Mouse (Mus musculus): Measurements from ENCODE around the gene Ache. TPM values are rescaled to one million over a fixed set of nuclear protein-coding genes. Genes with fewer than 3 reads are reported as not detected.

Ache gene
- polyA plus RNA-seq, 1 experiment from 2014 or later, result 69.9 TPM

DNA sequence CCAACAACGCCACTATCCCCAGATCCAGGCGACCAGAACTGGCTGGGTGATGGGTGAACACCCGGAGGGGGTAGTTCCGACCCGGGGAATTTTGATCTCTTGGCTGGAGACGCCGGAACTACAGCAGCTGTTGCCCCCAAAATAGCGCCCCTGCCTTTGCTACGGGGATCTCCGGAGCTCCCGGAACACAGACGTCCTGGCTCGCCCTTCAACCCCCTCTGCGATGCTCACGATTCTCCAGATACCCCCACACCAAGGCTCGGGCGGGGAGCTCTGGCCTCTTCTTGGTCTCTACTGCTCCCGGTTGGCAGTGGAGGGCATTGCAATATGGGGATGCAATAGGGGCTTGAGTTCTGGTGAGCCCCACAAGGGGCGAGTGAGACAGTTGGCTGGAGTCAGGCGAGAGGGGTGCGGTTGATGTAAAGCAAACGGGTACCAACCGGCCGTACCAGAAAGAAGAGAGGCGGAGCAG, 1.7 kb downstream of the Ache start:
- WGBS, result 4% methylated on average over 25 of the region's 25 CpGs
- Histone ChIP-seq H3K4me1 (replicated peaks) (peaks cover 60% of the 10 kb centered on the region), H3K4me2 (peak overlapping the region; percentile 96), H3K9me3 (no peaks in the 10 kb centered on the region), H3K36me3 (no peaks in the 10 kb centered on the region), H3K9ac (peak overlapping the region; percentile 48), H3K27ac (replicated peaks) (no peak overlapping the region; the same call in 1 of the 2 replicates), H3K4me3 (peak overlapping the region; percentile 55), H3K27me3 (peaks cover 23% of the 10 kb centered on the region)
- ATAC-seq (ENCODE audit: low FRiP score, low read depth), result no peak

DNA sequence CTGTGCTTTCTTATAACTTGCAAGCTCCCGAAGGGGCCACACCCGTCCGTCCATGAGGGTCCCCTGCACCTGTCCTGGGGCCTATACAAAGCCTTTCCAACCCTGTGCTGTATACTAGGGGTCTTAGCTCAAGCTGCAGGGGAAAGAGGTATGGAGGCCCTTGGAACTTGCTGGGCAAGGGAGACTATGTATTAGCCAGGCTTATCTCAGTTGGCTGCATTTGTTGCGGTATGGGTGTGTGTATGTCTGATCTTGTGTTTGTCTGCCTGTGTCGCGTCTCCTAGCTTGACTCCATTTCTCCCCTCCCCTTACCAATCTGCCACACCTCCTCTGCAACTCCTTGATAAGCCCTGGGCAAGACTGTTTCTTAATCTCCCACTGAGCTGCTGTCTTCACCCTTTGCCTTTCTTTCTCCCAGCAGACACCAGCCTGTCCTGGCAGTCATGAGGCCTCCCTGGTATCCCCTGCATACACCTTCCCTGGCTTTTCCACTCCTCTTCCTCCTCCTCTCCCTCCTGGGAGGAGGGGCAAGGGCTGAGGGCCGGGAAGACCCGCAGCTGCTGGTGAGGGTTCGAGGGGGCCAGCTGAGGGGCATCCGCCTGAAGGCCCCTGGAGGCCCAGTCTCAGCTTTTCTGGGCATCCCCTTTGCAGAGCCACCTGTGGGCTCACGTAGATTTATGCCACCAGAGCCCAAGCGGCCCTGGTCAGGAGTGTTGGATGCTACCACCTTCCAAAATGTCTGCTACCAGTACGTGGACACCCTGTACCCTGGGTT, 2.5 kb downstream of the Ache start:
- Histone ChIP-seq H3K4me2 (peak overlapping the region; percentile 96), H3K9me3 (no peaks in the 10 kb centered on the region), H3K27me3 (peaks cover 23% of the 10 kb centered on the region), H3K4me3 (peak overlapping the region; percentile 55), H3K36me3 (no peaks in the 10 kb centered on the region), H3K4me1 (replicated peaks) (peaks cover 63% of the 10 kb centered on the region), H3K9ac (peak overlapping the region; percentile 48; the same call in 1 of the 2 replicates), H3K27ac (replicated peaks) (no peak overlapping the region)
- WGBS, result 55% methylated on average over 13 of the region's 13 CpGs
- ATAC-seq (ENCODE audit: low FRiP score, low read depth), result no peak

DNA sequence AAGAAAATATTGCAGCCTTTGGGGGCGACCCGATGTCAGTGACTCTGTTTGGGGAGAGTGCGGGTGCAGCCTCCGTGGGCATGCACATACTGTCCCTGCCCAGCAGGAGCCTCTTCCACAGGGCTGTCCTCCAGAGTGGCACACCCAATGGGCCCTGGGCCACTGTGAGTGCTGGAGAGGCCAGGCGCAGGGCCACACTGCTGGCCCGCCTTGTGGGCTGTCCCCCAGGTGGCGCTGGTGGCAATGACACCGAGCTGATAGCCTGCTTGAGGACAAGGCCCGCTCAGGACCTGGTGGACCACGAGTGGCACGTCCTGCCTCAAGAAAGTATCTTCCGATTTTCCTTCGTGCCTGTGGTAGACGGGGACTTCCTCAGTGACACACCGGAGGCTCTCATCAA, 3.4 kb downstream of the Ache start:
- Histone ChIP-seq H3K4me3 (no peak overlapping the region), H3K27ac (replicated peaks) (no peak overlapping the region), H3K4me2 (peak overlapping the region; percentile 96), H3K9ac (no peak overlapping the region), H3K9me3 (no peaks in the 10 kb centered on the region), H3K36me3 (peaks cover 3% of the 10 kb centered on the region), H3K4me1 (replicated peaks) (peaks cover 71% of the 10 kb centered on the region), H3K27me3 (peaks cover 23% of the 10 kb centered on the region)
- ATAC-seq (ENCODE audit: low FRiP score, low read depth), result no peak
- 29% methylated on average over 15 of the region's 15 CpGs for WGBS

DNA sequence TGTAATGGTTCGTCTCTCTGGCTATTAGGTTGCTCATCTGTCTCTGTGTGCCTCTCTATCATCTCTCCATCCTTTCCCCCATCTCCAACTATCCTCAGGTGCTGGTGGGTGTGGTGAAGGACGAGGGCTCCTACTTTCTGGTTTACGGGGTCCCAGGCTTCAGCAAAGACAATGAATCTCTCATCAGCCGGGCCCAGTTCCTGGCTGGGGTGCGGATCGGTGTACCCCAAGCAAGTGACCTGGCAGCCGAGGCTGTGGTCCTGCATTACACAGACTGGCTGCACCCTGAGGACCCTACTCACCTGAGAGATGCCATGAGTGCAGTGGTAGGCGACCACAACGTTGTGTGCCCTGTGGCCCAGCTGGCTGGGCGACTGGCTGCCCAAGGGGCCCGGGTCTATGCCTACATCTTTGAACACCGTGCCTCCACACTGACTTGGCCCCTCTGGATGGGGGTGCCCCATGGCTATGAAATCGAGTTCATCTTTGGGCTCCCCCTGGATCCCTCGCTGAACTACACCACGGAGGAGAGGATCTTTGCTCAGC, 4.1 kb downstream of the Ache start:
- Histone ChIP-seq H3K27me3 (peaks cover 23% of the 10 kb centered on the region), H3K4me2 (peak overlapping the region; percentile 96; the same call in 1 of the 2 replicates), H3K4me1 (replicated peaks) (peaks cover 65% of the 10 kb centered on the region), H3K9ac (no peak overlapping the region), H3K9me3 (no peaks in the 10 kb centered on the region), H3K36me3 (peaks cover 11% of the 10 kb centered on the region), H3K4me3 (no peak overlapping the region), H3K27ac (replicated peaks) (no peak overlapping the region)
- WGBS, result 78% methylated on average over 15 of the region's 15 CpGs
- no peak for ATAC-seq (ENCODE audit: low FRiP score, low read depth)

DNA sequence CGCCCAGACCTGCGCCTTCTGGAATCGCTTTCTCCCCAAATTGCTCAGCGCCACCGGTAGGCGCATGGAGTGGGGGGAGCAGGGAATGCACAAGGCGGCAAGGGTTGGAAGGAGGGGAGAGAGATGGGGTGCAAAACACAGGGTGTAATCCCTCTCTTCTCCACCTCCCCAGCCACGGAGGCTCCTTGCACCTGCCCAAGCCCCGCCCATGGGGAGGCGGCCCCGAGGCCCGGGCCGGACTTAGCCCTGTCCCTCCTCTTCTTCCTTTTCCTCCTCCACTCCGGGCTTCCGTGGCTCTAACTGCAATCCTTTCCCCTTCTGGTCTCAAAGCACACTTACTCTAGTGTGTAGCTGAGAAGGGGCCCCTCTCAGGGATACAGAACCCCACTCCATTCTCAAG, 6.0 kb downstream of the Ache start:
- ATAC-seq (ENCODE audit: low FRiP score, low read depth), result no peak
- Histone ChIP-seq H3K4me2 (peak overlapping the region; percentile 85), H3K27me3 (peaks cover 23% of the 10 kb centered on the region), H3K9me3 (no peaks in the 10 kb centered on the region), H3K36me3 (peaks cover 29% of the 10 kb centered on the region), H3K27ac (replicated peaks) (peak overlapping the region; percentile 81), H3K4me3 (peak overlapping the region; percentile 51), H3K4me1 (replicated peaks) (peaks cover 50% of the 10 kb centered on the region), H3K9ac (peak overlapping the region; percentile 51)
- WGBS, result 0% methylated on average over 15 of the region's 15 CpGs

DNA sequence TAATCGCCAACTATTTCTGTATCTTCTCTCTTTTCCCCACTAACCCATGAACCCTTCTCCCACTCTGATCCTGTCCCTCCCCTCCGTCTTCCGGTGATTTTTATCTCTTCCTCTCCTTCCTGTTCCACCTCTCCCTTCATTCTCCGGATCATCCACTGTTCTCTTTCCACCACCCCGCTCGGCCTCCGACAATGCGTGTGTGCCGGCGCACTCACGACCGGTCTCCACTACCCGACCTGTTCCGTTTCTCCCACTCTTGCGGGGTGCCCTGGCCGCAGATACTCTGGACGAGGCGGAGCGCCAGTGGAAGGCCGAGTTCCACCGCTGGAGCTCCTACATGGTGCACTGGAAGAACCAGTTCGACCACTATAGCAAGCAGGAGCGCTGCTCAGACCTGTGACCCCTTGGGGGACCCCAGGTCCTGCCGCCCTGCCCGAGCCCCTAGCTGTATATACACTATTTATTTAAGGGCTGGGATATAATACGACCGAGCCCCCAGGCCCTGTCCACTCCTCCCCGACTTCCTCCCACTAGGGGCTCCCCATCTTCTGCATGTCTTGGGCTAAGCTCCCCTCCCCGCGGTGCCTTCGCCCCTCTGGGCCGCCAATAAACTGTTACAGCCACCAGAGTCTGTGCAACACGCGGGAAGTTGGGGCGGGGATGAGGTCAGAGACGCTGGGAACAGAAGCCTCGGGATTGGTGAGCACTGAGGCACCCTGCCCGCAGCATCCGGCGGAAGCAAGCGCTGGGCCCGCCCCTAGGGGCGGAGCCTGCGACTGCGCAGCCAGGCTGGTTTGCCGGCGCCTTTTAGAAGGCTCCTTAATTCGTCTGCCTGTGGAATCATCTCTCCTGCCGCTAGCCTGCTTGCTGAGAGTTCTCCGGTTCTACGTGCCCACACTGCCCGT, 6.8 kb downstream of the Ache start, which contains the start of gene Ufsp1:
Ufsp1 (plus strand) TSS at position 791 of the 905 bp plus-strand sequence.
- peak within 1 kb of the TSS; percentile 82 for H3K9ac ChIP-seq
- peaks cover 37% of the 10 kb centered on the region for H3K36me3 ChIP-seq
- under 1% methylated on average over 52 of the region's 52 CpGs for WGBS
- peak within 1 kb of the TSS; percentile 51 for H3K4me3 ChIP-seq
- H3K9me3 ChIP-seq, result no peaks in the 10 kb centered on the region
- H3K27ac ChIP-seq (replicated peaks), result peak within 1 kb of the TSS; percentile 81
- peaks cover 44% of the 10 kb centered on the region for H3K4me1 ChIP-seq (replicated peaks)
- H3K4me2 ChIP-seq, result peak within 1 kb of the TSS; percentile 85
- H3K27me3 ChIP-seq, result peaks cover 23% of the 10 kb centered on the region
- ATAC-seq (ENCODE audit: low FRiP score, low read depth), result peak; percentile 95

DNA sequence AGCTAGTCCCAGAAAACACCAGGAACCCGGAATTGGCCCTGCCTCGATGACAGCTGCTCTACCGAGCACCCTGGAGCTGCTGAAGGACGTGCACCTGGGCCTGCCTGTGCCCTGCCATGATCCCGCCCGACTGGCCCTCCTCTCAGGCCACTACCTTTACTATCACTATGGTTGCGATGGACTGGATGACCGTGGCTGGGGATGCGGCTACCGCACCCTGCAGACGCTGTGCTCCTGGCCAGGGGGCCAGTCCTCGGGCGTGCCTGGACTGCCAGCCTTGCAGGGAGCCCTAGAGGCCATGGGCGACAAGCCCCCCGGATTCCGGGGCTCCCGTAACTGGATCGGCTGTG, 7.4 kb downstream of the Ache start:
- peaks cover 18% of the 10 kb centered on the region for H3K27me3 ChIP-seq
- peak overlapping the region; percentile 81 for H3K27ac ChIP-seq (replicated peaks)
- peaks cover 37% of the 10 kb centered on the region for H3K4me1 ChIP-seq (replicated peaks)
- H3K9ac ChIP-seq, result peak overlapping the region; percentile 82
- H3K9me3 ChIP-seq, result no peaks in the 10 kb centered on the region
- H3K36me3 ChIP-seq, result peaks cover 43% of the 10 kb centered on the region
- 7% methylated on average over 18 of the region's 18 CpGs for WGBS
- peak; percentile 72 for ATAC-seq (ENCODE audit: low FRiP score, low read depth)
- H3K4me3 ChIP-seq, result peak overlapping the region; percentile 51
- H3K4me2 ChIP-seq, result peak overlapping the region; percentile 85

DNA sequence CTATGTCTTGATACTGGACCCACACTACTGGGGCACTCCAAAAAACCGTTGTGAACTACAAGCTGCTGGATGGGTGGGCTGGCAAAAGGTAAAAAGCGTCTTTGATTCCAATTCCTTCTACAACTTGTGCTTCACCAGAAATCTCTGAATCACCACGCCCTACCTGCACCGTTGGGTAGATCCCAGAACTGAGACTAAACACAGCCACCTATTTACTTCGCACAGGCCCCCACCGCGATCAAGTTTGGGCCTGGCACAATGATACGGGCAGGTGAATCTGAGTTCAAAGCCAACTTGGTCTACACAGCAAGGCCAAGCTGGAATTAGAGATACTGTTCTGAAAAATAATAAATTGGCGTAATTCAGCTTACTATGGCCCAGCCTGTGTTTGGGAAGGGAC, 8.0 kb downstream of the Ache start:
- ATAC-seq (ENCODE audit: low FRiP score, low read depth), result no peak
- H3K4me2 ChIP-seq, result peak overlapping the region; percentile 85
- H3K27me3 ChIP-seq, result peaks cover 13% of the 10 kb centered on the region
- no peaks in the 10 kb centered on the region for H3K9me3 ChIP-seq
- H3K4me1 ChIP-seq (replicated peaks), result peaks cover 32% of the 10 kb centered on the region
- H3K27ac ChIP-seq (replicated peaks), result no peak overlapping the region
- peak overlapping the region; percentile 82; the same call in 1 of the 2 replicates for H3K9ac ChIP-seq
- H3K4me3 ChIP-seq, result peak overlapping the region; percentile 51
- H3K36me3 ChIP-seq, result peaks cover 49% of the 10 kb centered on the region
- WGBS, result 85% methylated on average over 9 of the region's 9 CpGs

DNA sequence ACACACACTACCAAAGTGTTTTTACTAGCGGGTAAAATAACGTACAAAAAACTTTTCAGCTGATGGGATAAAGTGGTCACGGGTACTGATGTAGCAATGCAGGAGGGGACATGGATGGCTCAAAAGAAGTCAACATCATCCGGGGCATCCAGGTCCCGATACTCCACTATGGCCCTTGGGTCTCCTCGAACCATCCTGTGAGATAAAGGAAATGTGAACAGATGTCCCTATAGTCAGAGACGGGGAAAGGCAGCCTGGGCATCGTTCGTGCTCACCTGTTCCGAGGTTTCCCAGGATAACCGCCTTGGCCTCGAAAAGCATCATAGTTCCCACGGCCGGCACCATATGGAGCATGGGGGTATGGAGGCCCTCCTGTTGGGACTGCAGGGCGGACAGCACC, 8.4 kb downstream of the Ache start:
- peaks cover 28% of the 10 kb centered on the region for H3K4me1 ChIP-seq (replicated peaks)
- no peak for ATAC-seq (ENCODE audit: low FRiP score, low read depth)
- 93% methylated on average over 15 of the region's 15 CpGs for WGBS
- H3K36me3 ChIP-seq, result peaks cover 53% of the 10 kb centered on the region
- H3K27me3 ChIP-seq, result 0 out of 2 replicates have a peak, but pooled peaks cover 12% of the 10 kb centered on the region
- no peak overlapping the region for H3K27ac ChIP-seq (replicated peaks)
- H3K4me3 ChIP-seq, result no peak overlapping the region
- no peak overlapping the region for H3K4me2 ChIP-seq
- H3K9me3 ChIP-seq, result no peaks in the 10 kb centered on the region
- H3K9ac ChIP-seq, result no peak overlapping the region

DNA sequence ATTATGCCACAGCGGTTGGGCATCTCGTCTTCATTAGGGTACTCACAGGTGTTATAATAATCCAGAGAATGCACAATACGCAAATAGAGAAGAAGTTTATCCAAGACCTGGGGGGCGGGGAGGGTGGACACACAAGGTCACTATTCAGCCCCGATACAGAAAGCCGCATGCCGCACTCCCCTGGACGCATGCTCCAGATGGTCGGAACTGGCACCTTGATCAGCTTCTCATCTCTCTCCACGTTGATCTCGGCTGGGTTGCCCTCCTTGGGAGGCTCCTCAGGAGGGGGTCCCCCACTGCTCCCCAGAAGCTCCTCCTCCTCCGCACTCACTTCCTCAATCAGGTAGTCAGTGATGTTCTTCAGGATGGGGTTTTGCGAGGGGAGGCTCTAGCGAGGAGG, 9.8 kb downstream of the Ache start:
- Histone ChIP-seq H3K9ac (no peak overlapping the region), H3K4me3 (no peak overlapping the region), H3K9me3 (no peaks in the 10 kb centered on the region), H3K27me3 (0 out of 2 replicates have a peak, but pooled peaks cover 2% of the 10 kb centered on the region), H3K36me3 (peaks cover 67% of the 10 kb centered on the region), H3K27ac (replicated peaks) (no peak overlapping the region), H3K4me2 (no peak overlapping the region), H3K4me1 (replicated peaks) (peaks cover 29% of the 10 kb centered on the region)
- no peak for ATAC-seq (ENCODE audit: low FRiP score, low read depth)
- WGBS, result 91% methylated on average over 14 of the region's 14 CpGs

DNA sequence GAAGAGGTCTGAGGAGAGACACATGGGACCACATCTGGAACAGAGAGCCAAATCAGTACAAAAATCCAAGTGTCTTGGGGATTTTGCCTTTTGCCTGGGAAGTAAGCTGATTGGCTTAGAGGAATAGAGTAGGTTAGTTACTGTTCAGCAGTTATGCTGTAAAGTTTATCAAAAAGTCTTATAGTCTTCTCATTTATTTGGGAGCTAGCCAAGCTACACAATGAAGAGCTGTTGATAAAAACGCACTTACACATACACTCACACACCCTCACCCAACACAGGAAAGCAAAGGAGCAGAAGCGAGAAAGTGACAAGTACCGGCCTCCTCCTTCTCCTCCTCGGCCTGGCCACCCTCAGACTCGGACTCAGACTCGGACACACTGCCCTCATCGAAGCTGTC, 11.9 kb downstream of the Ache start:
- ATAC-seq (ENCODE audit: low FRiP score, low read depth), result no peak
- no peak overlapping the region for H3K27ac ChIP-seq (replicated peaks)
- 94% methylated on average over 7 of the region's 7 CpGs for WGBS
- H3K9ac ChIP-seq, result no peak overlapping the region
- H3K4me1 ChIP-seq (replicated peaks), result peaks cover 20% of the 10 kb centered on the region
- H3K4me2 ChIP-seq, result no peak overlapping the region
- no peaks in the 10 kb centered on the region for H3K27me3 ChIP-seq
- H3K9me3 ChIP-seq, result no peaks in the 10 kb centered on the region
- no peak overlapping the region for H3K4me3 ChIP-seq
- peaks cover 80% of the 10 kb centered on the region for H3K36me3 ChIP-seq

Data from hindbrain, embryonic 15.5 days (tissue).